Mouse (Mus musculus): Measurements from ENCODE around the gene App. TPM values are rescaled to one million over a fixed set of nuclear protein-coding genes. Genes with fewer than 3 reads are reported as not detected.

Gene App
- polyA plus RNA-seq, 1 experiment from 2014 or later = 146 TPM

GRCm38 (mm10) chr16:85115837-85116236, 57.7 kb downstream of the App start:
- no peak for DNase-seq (ENCODE audit: low spot score)

DNA sequence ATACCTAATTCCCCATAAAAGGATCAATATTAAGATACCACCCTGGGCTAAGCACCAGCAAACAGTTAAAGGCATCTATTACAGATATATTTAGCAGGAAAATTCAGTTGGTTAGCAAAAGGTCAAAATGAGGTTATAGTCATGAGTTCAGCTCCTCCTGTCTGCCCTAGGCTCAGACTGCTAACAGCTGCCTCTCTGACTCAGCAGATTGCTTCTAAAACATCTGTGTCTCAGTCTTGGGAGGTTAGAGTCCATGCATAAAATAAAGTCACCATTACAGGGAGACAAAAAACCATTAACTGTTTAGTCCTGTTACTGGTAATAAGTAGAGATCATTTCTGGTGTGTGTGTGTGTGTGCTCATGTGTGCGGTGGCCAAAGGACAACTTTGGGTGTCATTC, 58.8 kb downstream of the App start:
- Histone ChIP-seq H3K27me3 (ENCODE audit: control insufficient read depth, insufficient read depth, low read length) (no peaks in the 10 kb centered on the region), H3K36me3 (replicated peaks; ENCODE audit: control insufficient read depth, insufficient read depth, low read depth, low read length) (no peaks in the 10 kb centered on the region; the same call in 1 of the 2 replicates), H3K4me2 (ENCODE audit: low read depth, low read length) (no peak overlapping the region), H3K9me3 (replicated peaks; ENCODE audit: control insufficient read depth, low read length) (no peaks in the 10 kb centered on the region), H3K4me1 (ENCODE audit: control insufficient read depth, insufficient read depth, low read length) (no peaks in the 10 kb centered on the region; the same call in 1 of the 2 replicates), H3K4me3 (ENCODE audit: low read depth, low read length) (no peak overlapping the region), H3K27ac (replicated peaks; ENCODE audit: low read depth, low read length) (no peak overlapping the region), H3K9ac (replicated peaks; ENCODE audit: low read length) (no peak overlapping the region)
- WGBS = 88% methylated on average over 1 of the region's 1 CpGs
- DNase-seq (ENCODE audit: low spot score) (no peak), ATAC-seq (replicated peaks; ENCODE audit: insufficient number of reproducible peaks, low FRiP score, low TSS enrichment, low read depth) (no peak)

More at GRCm38 (mm10) chr16:85115837-85116236, 57.7 kb downstream of the App start:
- H3K9ac ChIP-seq (replicated peaks; ENCODE audit: low read length) = no peak overlapping the region
- no peak overlapping the region for H3K4me2 ChIP-seq (ENCODE audit: low read depth, low read length)
- H3K27me3 ChIP-seq (ENCODE audit: control insufficient read depth, insufficient read depth, low read length) = no peaks in the 10 kb centered on the region
- H3K4me1 ChIP-seq (ENCODE audit: control insufficient read depth, insufficient read depth, low read length) = no peaks in the 10 kb centered on the region
- no peaks in the 10 kb centered on the region for H3K9me3 ChIP-seq (replicated peaks; ENCODE audit: control insufficient read depth, low read length)
- WGBS = 94% methylated on average over 5 of the region's 5 CpGs
- no peak overlapping the region for H3K27ac ChIP-seq (replicated peaks; ENCODE audit: low read depth, low read length)
- no peak for ATAC-seq (replicated peaks; ENCODE audit: insufficient number of reproducible peaks, low FRiP score, low TSS enrichment, low read depth)
- no peak overlapping the region for H3K4me3 ChIP-seq (ENCODE audit: low read depth, low read length)
- H3K36me3 ChIP-seq (replicated peaks; ENCODE audit: control insufficient read depth, insufficient read depth, low read depth, low read length) = no peaks in the 10 kb centered on the region; the same call in 1 of the 2 replicates

GRCm38 (mm10) chr16:85113941-85114340, 59.6 kb downstream of the App start:
- Histone ChIP-seq H3K4me1 (ENCODE audit: control insufficient read depth, insufficient read depth, low read length) (no peaks in the 10 kb centered on the region; the same call in 1 of the 2 replicates), H3K4me2 (ENCODE audit: low read depth, low read length) (no peak overlapping the region), H3K4me3 (ENCODE audit: low read depth, low read length) (no peak overlapping the region), H3K27ac (replicated peaks; ENCODE audit: low read depth, low read length) (no peak overlapping the region), H3K9me3 (replicated peaks; ENCODE audit: control insufficient read depth, low read length) (no peaks in the 10 kb centered on the region), H3K9ac (replicated peaks; ENCODE audit: low read length) (no peak overlapping the region), H3K27me3 (ENCODE audit: control insufficient read depth, insufficient read depth, low read length) (no peaks in the 10 kb centered on the region), H3K36me3 (replicated peaks; ENCODE audit: control insufficient read depth, insufficient read depth, low read depth, low read length) (no peaks in the 10 kb centered on the region; the same call in 1 of the 2 replicates)
- ATAC-seq (replicated peaks; ENCODE audit: insufficient number of reproducible peaks, low FRiP score, low TSS enrichment, low read depth) = no peak
- WGBS = 88% methylated on average over 2 of the region's 2 CpGs
- DNase-seq (ENCODE audit: low spot score) = no peak

DNA sequence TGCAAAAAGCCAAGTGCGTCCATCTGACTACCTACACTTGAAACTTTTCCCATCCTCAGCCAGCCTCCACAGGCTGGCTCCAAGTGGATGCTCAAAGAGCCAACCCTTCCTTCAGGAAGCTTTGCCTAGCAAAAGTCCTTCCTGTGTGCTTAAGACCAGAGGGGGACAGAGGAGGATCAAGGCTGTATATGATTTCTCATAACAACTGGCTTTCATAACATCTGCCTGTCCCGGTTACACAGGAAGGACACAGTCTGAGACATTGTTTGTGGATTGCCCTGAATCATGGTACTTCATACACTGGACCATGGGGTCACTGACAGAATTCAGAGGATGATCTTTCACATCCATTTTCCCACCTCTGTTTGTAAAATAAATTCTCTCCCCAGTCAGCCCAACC, 61.3 kb downstream of the App start:
- no peak for DNase-seq (ENCODE audit: low spot score)
- Histone ChIP-seq H3K4me1 (ENCODE audit: control insufficient read depth, insufficient read depth, low read length) (no peaks in the 10 kb centered on the region; the same call in 1 of the 2 replicates), H3K4me2 (ENCODE audit: low read depth, low read length) (no peak overlapping the region), H3K9me3 (replicated peaks; ENCODE audit: control insufficient read depth, low read length) (no peaks in the 10 kb centered on the region), H3K4me3 (ENCODE audit: low read depth, low read length) (no peak overlapping the region), H3K9ac (replicated peaks; ENCODE audit: low read length) (no peak overlapping the region), H3K36me3 (replicated peaks; ENCODE audit: control insufficient read depth, insufficient read depth, low read depth, low read length) (no peaks in the 10 kb centered on the region), H3K27me3 (ENCODE audit: control insufficient read depth, insufficient read depth, low read length) (no peaks in the 10 kb centered on the region), H3K27ac (replicated peaks; ENCODE audit: low read depth, low read length) (no peak overlapping the region)
- 79% methylated on average over 2 of the region's 2 CpGs for whole genome bisulfite sequencing
- ATAC-seq (replicated peaks; ENCODE audit: insufficient number of reproducible peaks, low FRiP score, low TSS enrichment, low read depth) = no peak

GRCm38 (mm10) chr16:85110428-85110827, 63.1 kb downstream of the App start:
- H3K9ac ChIP-seq (replicated peaks; ENCODE audit: low read length) = no peak overlapping the region
- no peaks in the 10 kb centered on the region for H3K36me3 ChIP-seq (replicated peaks; ENCODE audit: control insufficient read depth, insufficient read depth, low read depth, low read length)
- no peak for DNase-seq (ENCODE audit: low spot score)
- no peak overlapping the region for H3K4me3 ChIP-seq (ENCODE audit: low read depth, low read length)
- H3K27ac ChIP-seq (replicated peaks; ENCODE audit: low read depth, low read length) = no peak overlapping the region
- ATAC-seq (replicated peaks; ENCODE audit: insufficient number of reproducible peaks, low FRiP score, low TSS enrichment, low read depth) = no peak
- H3K9me3 ChIP-seq (replicated peaks; ENCODE audit: control insufficient read depth, low read length) = no peaks in the 10 kb centered on the region
- H3K4me2 ChIP-seq (ENCODE audit: low read depth, low read length) = no peak overlapping the region
- 73% methylated on average over 13 of the region's 13 CpGs for WGBS
- H3K4me1 ChIP-seq (ENCODE audit: control insufficient read depth, insufficient read depth, low read length) = no peaks in the 10 kb centered on the region; the same call in 1 of the 2 replicates
- H3K27me3 ChIP-seq (ENCODE audit: control insufficient read depth, insufficient read depth, low read length) = no peaks in the 10 kb centered on the region

DNA sequence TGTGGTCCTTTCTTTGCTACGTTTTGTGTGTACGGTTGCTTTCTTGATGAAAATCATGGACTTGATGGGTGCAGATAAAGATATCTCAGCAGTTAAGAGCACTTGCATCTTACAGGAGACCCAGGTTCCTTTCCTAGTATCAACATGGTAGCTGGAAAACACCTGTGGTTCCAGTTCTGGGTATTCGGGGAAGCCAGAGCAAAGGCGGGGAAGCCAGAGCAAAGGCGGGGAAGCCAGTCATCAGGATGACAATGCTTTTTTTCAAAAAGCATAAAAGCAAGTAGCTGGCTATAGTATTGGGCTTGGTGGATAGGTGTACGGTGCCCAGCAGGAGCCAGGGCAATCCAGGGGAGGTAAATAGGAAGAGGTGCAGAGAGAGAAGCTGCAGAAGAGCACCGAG, 65.1 kb downstream of the App start:
- Histone ChIP-seq H3K27ac (replicated peaks; ENCODE audit: low read depth, low read length) (no peak overlapping the region), H3K36me3 (replicated peaks; ENCODE audit: control insufficient read depth, insufficient read depth, low read depth, low read length) (no peaks in the 10 kb centered on the region), H3K4me2 (ENCODE audit: low read depth, low read length) (no peak overlapping the region), H3K9me3 (replicated peaks; ENCODE audit: control insufficient read depth, low read length) (no peaks in the 10 kb centered on the region), H3K4me1 (ENCODE audit: control insufficient read depth, insufficient read depth, low read length) (no peaks in the 10 kb centered on the region; the same call in 1 of the 2 replicates), H3K27me3 (ENCODE audit: control insufficient read depth, insufficient read depth, low read length) (no peaks in the 10 kb centered on the region), H3K4me3 (ENCODE audit: low read depth, low read length) (no peak overlapping the region), H3K9ac (replicated peaks; ENCODE audit: low read length) (no peak overlapping the region)
- ATAC-seq (replicated peaks; ENCODE audit: insufficient number of reproducible peaks, low FRiP score, low TSS enrichment, low read depth) (no peak), DNase-seq (ENCODE audit: low spot score) (no peak)
- WGBS = 92% methylated on average over 7 of the region's 7 CpGs

GRCm38 (mm10) chr16:85106644-85107323, 66.8 kb downstream of the App start:
- no peak overlapping the region for H3K4me3 ChIP-seq (ENCODE audit: low read depth, low read length)
- no peak overlapping the region for H3K4me2 ChIP-seq (ENCODE audit: low read depth, low read length)
- H3K9ac ChIP-seq (replicated peaks; ENCODE audit: low read length) = no peak overlapping the region
- no peaks in the 10 kb centered on the region for H3K27me3 ChIP-seq (ENCODE audit: control insufficient read depth, insufficient read depth, low read length)
- no peaks in the 10 kb centered on the region for H3K36me3 ChIP-seq (replicated peaks; ENCODE audit: control insufficient read depth, insufficient read depth, low read depth, low read length)
- ATAC-seq (replicated peaks; ENCODE audit: insufficient number of reproducible peaks, low FRiP score, low TSS enrichment, low read depth) (no peak), DNase-seq (ENCODE audit: low spot score) (no peak)
- H3K27ac ChIP-seq (replicated peaks; ENCODE audit: low read depth, low read length) = no peak overlapping the region
- no peaks in the 10 kb centered on the region for H3K9me3 ChIP-seq (replicated peaks; ENCODE audit: control insufficient read depth, low read length)
- WGBS = 86% methylated on average over 9 of the region's 9 CpGs
- H3K4me1 ChIP-seq (ENCODE audit: control insufficient read depth, insufficient read depth, low read length) = no peaks in the 10 kb centered on the region; the same call in 1 of the 2 replicates

DNA sequence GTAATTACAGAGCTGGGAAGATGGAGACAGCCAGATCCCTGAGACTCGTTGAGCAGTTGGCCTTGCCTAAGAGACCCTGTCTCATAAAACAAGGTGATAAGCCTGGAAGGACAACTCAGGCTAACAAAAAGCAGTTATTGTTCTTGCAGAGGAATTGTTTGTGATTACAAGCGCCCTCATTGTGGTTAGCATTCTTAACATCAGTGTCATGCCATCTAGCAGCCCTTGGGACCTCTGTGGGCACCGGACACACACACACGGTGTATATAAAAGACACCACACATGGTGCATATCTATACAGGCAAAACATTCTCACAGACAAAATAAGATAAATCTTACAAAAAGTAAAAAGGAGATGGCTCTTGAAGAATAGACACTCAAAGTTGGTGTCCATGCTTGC, 68.0 kb downstream of the App start:
- Histone ChIP-seq H3K9ac (replicated peaks; ENCODE audit: low read length) (no peak overlapping the region), H3K27ac (replicated peaks; ENCODE audit: low read depth, low read length) (no peak overlapping the region), H3K36me3 (replicated peaks; ENCODE audit: control insufficient read depth, insufficient read depth, low read depth, low read length) (no peaks in the 10 kb centered on the region), H3K27me3 (ENCODE audit: control insufficient read depth, insufficient read depth, low read length) (no peaks in the 10 kb centered on the region), H3K9me3 (replicated peaks; ENCODE audit: control insufficient read depth, low read length) (no peaks in the 10 kb centered on the region), H3K4me3 (ENCODE audit: low read depth, low read length) (no peak overlapping the region), H3K4me1 (ENCODE audit: control insufficient read depth, insufficient read depth, low read length) (no peaks in the 10 kb centered on the region; the same call in 1 of the 2 replicates), H3K4me2 (ENCODE audit: low read depth, low read length) (no peak overlapping the region)
- DNase-seq (ENCODE audit: low spot score) (no peak), ATAC-seq (replicated peaks; ENCODE audit: insufficient number of reproducible peaks, low FRiP score, low TSS enrichment, low read depth) (no peak)
- 75% methylated on average over 4 of the region's 4 CpGs for WGBS

Data from embryonic facial prominence, embryonic 11.5 days (tissue).